Mouse (Mus musculus) ES-Bruce4 (cell line): ENCODE measurements around the gene Ccdc125.

ENCODE experiments used
- CTCF ChIP-seq: IDR thresholded peaks from one replicate; pipeline ENCODE4 v1.8.1; 2011; ENCODE audit warnings: low read depth, low read length
- EP300 ChIP-seq: IDR thresholded peaks from 2 replicates; pipeline ENCODE4 v1.6.1; 2011; ENCODE audit warnings: low read depth, low read length; ENCODE audit not compliant: insufficient read depth
- POLR2A ChIP-seq: IDR thresholded peaks from one replicate; pipeline ENCODE4 v1.8.1; 2011; ENCODE audit warnings: low read length; ENCODE audit not compliant: insufficient read depth

DNA sequence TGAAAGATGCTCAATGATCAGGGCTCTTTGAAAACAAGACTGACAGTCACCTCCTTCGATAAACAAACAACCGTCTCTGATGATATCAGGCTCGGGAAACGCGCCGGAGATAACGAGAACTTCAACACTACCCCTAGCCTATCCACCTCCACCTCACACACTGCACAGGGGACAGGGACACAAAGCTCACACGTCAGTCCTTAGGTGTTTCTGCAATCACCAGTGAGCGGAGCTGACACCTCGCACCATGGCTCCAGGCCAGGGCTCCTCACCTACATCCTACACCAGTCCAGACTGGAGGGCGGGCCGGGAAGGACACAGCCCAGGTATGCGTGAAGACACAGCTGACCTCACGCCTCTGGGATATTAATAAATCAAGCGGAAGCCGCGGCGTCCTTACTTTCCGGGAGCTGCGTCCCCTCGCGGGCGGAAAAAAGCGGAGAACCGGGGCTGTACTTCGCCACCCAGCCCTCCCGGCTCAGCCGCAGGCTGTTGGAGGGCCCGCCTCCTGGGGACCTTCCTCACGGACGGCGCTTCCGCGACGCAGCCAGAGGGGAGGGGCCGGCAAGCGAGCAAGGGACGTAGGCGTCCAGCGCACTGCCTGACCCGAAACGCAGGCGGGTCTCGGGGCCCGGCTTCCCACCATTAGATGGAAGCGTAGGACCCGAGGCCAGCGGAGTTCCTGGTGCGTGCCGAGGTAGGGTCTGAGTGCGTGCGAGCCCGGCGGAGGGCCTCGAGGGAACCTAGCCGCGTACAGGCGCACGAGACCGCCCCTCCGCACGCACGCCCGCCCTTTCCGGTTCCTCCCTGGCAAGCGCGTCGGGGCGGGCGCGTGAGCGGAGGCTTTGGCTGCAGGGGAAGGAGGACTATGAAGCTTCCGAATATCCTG, 18.7 kb upstream of the Ccdc125 start, which contains the start of the genes Ak6 and Rad17:
- TF ChIP-seq CTCF, result no peak
- no peak for TF ChIP-seq EP300
- TF ChIP-seq POLR2A, result no peak
